Mouse (Mus musculus) ZHBTc4 (cell line): ENCODE measurements around the gene Taar4.

Experiments used
- DNase-seq: peaks from one replicate; pipeline ENCODE4 v3.0.0-alpha.2; 2011; ENCODE audit warnings: low read depth, low spot score

The Taar4 gene

DNA sequence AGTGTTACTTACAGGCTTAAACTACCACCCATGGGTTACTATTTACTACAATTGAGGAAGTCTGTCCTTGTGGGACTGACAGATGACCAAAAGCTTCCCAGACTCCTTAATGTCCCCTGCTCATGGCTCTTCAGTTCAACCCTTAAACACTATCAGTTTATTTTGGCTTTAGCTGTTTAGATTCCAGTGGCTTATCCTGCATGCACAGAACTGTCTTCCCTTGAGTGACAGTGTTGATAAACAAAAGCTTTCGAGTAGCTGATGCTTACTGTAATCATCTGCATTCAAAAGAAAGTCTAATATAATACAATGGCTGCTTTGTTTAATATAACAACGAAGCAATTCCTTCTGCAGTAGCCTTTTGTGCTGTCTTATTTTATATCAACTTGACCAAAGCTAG, 46.7 kb downstream of the Taar4 start:
- DNase-seq: peak; percentile 21

DNA sequence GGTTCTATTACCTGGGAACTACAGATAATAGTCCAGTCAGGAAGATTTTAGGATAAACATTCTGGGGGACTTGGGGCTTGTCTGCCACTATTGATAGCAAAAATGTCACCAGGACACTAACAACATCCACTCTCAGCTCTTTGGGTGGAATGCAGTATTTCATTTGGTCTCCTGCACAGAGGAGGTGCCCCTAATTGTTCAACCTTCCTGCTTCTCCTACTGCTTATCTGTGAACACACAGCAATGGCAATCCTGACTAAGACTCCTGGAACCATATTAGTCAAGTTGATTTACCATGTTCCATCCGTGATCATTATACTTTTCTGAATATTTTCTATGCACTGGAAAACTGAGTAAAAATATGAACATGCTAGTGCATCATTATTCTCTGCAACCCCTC, 47.8 kb downstream of the Taar4 start:
- no peak for DNase-seq
